Mouse (Mus musculus): Measurements from ENCODE around the gene Msi2.

GRCm38 (mm10) chr11:88425631-88426101, 292.6 kb downstream of the Msi2 start:
- no peak for TF ChIP-seq GATA1 (IDR thresholded peaks at IDR 0.05; ENCODE audit: borderline replicate concordance, low read length)
- TF ChIP-seq FLI1 (IDR thresholded peaks at IDR 0.05; ENCODE audit: low read length), result no peak
